Mouse (Mus musculus): ENCODE results near the gene Osbpl7. TPM values are rescaled to one million over a fixed set of nuclear protein-coding genes. Genes with fewer than 3 reads are reported as not detected.
A peak's percentile ranks its signal among the peaks of the same experiment; 100 is the strongest.

Gene Osbpl7
- polyA plus RNA-seq (2015; fragmentation: Nextera tagmentation; extraction: Ambion mirVana) = 8.9 and 9.9 TPM in 2 replicates

DNA sequence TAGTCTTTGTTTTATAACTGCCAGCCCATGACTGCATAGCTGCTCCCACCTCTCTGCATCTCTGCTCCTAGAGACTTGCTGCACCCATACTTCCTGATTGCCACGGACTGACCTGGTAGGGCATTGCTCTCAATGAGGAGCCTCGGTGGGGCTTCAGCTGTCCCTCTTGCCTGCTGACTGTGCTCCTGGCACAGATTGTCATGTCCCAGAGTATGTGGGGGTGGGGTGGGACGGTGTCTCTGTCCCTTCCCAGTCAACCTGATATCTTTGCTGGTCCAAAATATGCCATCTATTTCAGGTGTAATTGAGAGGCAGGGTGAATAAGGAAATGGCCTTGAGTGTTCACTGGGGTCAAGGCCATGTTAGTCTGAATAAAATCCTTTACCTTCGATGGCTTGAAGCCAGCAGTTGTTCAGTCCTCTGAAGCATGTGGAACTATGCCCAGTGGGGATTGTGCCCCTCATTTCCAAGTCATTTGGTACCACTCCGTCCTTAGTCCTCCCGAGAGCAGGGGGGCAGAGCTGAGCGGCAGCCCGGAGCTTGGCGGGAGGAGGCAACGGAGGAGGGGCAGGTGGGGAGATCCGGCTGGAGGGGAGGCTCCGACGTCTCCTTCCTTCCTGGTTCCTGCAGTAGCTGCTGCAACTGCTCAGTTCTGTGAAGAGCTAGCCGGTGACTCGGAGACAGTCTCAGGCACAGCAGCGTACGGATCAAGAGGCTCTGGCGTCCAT, at the start of gene Osbpl7:
Gene Osbpl7 (plus strand): TSS at position 413 of the 728 bp plus-strand sequence.
- H3K4me2 ChIP-seq = peak within 1 kb of the TSS; percentile 89
- peak within 1 kb of the TSS; percentile 33; the same call in 1 of the 2 replicates for H3K27ac ChIP-seq
- H3K4me1 ChIP-seq = peaks cover 24% of the 10 kb centered on the region
- WGBS = 6% methylated on average over 18 of the region's 18 CpGs
- H3K9ac ChIP-seq = peak within 1 kb of the TSS; percentile 75
- H3K27me3 ChIP-seq = no peaks in the 10 kb centered on the region
- H3K36me3 ChIP-seq = peaks cover 45% of the 10 kb centered on the region
- ATAC-seq (ENCODE audit: insufficient number of reproducible peaks, low FRiP score, low TSS enrichment, low read depth) = peak; percentile 74
- no peaks in the 10 kb centered on the region for H3K9me3 ChIP-seq
- H3K4me3 ChIP-seq = peak within 1 kb of the TSS; percentile 76

DNA sequence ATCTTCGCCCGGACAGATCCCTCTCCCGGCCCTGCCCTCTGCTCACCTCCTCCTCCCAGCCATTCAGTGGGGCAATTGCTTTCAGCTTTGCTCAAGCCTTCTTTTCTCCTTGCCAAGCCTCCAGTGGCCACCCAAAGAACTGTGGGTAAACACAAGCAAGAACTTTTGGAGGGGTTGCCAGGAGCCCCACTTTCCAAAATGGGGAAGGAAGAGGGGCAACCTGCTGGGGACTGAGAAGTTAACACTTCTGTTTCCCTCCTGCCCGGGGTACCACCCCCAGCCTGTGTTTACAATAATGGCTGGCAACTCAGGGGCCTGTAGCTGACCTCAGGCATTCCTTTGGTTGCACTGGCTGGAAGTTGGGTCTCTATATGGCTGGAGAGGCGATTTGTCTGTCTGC, 47.3 kb upstream of the Osbpl7 start:
- Histone ChIP-seq H3K27ac (no peak overlapping the region), H3K4me2 (no peak overlapping the region), H3K27me3 (peaks cover 44% of the 10 kb centered on the region), H3K36me3 (no peaks in the 10 kb centered on the region), H3K4me1 (no peaks in the 10 kb centered on the region), H3K9ac (no peak overlapping the region), H3K4me3 (no peak overlapping the region), H3K9me3 (no peaks in the 10 kb centered on the region)
- WGBS = 28% methylated on average over 5 of the region's 5 CpGs
- no peak for ATAC-seq (ENCODE audit: insufficient number of reproducible peaks, low FRiP score, low TSS enrichment, low read depth)

DNA sequence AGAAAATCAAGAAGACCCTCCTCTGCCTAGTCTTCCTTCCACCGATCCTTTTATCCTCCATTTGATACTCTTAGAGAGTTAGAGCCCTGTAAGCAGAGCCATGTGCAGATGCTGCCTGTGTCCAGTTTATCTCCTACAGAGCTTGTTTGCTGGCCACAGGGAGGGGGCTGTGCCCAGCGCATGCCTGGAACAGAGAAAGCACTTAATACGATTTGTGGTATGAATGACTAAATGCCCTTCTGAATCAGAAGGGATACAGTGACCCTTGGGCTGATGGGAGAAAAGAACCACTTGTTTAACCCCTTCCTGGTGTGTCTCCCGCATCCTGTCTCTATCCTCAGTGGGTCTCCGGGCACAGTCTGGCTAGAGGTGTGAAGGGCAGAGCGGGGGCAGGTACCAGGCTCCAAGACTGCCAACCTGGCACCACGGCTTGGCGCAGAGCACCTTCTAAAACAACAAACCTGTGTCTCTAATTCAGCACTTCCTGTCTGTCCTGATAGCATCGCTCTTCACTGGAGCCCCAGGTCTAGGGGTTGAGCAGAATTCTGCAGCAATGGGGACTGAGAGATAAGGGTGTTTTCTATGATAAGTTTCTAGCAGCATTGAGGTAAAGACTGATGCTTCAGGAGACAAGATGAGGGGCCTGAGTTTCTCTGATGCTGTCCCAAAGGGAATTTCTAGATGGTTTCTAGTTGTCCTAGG, 43.2 kb upstream of the Osbpl7 start:
- Histone ChIP-seq H3K36me3 (no peaks in the 10 kb centered on the region), H3K4me2 (no peak overlapping the region), H3K4me1 (no peaks in the 10 kb centered on the region), H3K9me3 (no peaks in the 10 kb centered on the region), H3K27me3 (peaks cover 51% of the 10 kb centered on the region), H3K9ac (no peak overlapping the region), H3K4me3 (no peak overlapping the region), H3K27ac (no peak overlapping the region)
- no peak for ATAC-seq (ENCODE audit: insufficient number of reproducible peaks, low FRiP score, low TSS enrichment, low read depth)
- 59% methylated on average over 9 of the region's 9 CpGs for WGBS

DNA sequence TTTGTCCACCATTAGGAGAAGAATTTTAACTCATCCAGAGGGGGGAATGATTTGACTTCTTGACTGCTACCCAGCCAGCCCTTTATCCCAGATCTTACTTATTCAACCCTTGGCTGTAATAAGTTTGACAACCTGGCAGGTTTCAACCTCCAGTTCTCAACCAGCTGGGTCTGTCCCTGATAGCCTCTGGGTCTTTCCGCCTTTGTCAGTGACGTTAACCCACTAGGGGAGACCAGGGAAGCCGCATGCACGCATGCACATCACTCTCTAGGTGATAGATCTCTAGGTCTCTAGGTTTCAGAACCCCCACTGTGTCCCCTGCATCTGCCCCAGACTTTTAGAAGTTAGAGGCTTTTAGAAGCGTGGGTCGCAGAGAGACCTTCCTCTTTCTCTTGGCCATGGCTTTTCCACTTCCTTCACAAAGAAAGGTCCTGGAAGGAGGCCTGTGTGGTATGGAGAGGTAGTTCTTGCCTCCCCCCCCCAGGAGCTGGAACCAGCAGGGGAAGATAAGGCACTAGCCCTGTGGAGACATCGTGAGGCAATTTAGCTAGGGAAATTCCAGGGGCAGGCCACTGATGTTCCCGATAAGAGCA, 41.1 kb upstream of the Osbpl7 start:
- H3K36me3 ChIP-seq = no peaks in the 10 kb centered on the region
- no peaks in the 10 kb centered on the region for H3K9me3 ChIP-seq
- no peak overlapping the region for H3K4me3 ChIP-seq
- H3K9ac ChIP-seq = no peak overlapping the region
- H3K27ac ChIP-seq = no peak overlapping the region
- ATAC-seq (ENCODE audit: insufficient number of reproducible peaks, low FRiP score, low TSS enrichment, low read depth) = no peak
- H3K4me1 ChIP-seq = 0 out of 2 replicates have a peak, but pooled peaks cover 5% of the 10 kb centered on the region
- no peak overlapping the region for H3K4me2 ChIP-seq
- 41% methylated on average over 8 of the region's 8 CpGs for WGBS
- H3K27me3 ChIP-seq = peaks cover 43% of the 10 kb centered on the region

DNA sequence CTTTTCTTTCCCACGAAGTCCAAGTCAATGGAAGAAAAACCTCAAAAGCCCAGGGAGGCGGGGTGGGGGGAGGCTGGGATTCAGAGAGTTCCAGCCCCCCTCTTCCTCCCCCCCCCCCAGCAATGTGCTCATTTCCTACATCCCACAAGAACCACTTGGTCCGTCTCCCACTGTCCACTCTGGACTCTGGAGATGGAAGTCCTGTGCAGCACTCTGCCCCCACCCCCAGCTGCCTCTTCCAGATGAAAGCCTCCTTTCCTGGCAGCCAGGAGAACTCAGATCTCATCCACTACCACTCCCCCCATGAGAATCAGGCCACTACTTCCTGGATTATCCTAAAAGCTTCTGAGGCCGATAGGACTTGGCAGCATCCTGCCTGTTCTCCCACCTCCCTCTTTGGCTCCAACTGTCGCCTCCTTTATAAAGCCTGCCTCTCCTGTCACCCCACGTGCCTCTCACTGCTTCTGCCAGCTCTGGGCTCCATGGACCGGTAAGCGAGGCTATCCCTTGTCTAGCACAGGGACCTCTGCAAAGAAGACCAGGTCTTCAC, 37.2 kb upstream of the Osbpl7 start, which contains the start of gene Sp6:
Gene Sp6 (plus strand): TSS at position 274 of the 550 bp plus-strand sequence.
- no peak within 1 kb of the TSS for H3K27ac ChIP-seq
- no peaks in the 10 kb centered on the region for H3K36me3 ChIP-seq
- ATAC-seq (ENCODE audit: insufficient number of reproducible peaks, low FRiP score, low TSS enrichment, low read depth) = no peak
- no peak within 1 kb of the TSS for H3K4me3 ChIP-seq
- no peak within 1 kb of the TSS for H3K9ac ChIP-seq
- H3K27me3 ChIP-seq = peaks cover 67% of the 10 kb centered on the region
- no peak within 1 kb of the TSS for H3K4me2 ChIP-seq
- WGBS = 28% methylated on average over 8 of the region's 8 CpGs
- H3K4me1 ChIP-seq = peaks cover 11% of the 10 kb centered on the region
- no peaks in the 10 kb centered on the region for H3K9me3 ChIP-seq

DNA sequence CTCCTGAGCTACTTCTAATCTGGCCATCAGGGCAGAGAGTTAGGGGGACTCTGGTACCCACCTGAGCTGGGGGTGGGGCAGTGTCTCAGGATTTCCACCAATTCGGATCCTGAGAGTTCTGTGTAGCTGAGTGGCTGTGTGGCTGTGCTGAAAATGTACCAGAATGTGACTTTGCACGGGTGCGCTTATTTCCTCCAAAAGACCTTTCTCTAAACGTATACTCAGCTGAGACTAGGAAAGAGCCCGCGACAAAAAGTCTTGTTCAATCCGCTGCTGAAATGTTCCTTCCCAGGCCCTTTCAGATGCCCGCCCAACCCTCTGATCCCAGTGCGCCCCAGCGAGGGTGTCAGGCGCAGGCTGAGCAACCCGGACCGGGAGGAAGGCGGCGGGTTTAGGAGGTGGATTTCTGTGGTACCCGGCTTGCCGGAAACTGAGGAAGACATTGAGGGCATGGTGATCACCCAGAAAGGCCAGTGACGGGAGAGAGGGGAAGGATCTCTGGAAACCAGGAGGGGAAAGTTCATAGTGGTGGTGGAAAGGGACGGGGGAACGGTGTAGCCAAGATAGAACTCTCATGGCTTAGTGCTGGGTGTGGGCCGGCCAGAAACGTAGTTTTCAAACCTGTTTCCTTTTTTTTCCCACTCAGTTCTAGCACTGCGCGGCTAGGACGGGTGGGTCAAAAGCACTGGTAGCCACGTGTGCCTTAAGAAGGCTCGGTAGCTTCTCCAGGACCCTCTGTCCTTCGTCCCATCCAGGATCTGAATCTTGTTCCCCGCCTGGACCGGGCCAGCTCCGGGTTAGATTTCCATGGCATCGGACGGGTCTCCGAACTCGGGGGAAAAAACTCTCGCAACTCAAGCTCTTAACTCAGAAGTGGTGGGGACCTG, 32.5 kb upstream of the Osbpl7 start:
- 2% methylated on average over 36 of the region's 36 CpGs for WGBS
- Histone ChIP-seq H3K4me1 (peaks cover 44% of the 10 kb centered on the region), H3K9ac (peak overlapping the region; percentile 24; the same call in 1 of the 2 replicates), H3K27me3 (peaks cover 84% of the 10 kb centered on the region), H3K9me3 (no peaks in the 10 kb centered on the region), H3K4me2 (peak overlapping the region; percentile 68), H3K36me3 (no peaks in the 10 kb centered on the region), H3K27ac (no peak overlapping the region), H3K4me3 (peak overlapping the region; percentile 40)
- ATAC-seq (ENCODE audit: insufficient number of reproducible peaks, low FRiP score, low TSS enrichment, low read depth) = no peak

DNA sequence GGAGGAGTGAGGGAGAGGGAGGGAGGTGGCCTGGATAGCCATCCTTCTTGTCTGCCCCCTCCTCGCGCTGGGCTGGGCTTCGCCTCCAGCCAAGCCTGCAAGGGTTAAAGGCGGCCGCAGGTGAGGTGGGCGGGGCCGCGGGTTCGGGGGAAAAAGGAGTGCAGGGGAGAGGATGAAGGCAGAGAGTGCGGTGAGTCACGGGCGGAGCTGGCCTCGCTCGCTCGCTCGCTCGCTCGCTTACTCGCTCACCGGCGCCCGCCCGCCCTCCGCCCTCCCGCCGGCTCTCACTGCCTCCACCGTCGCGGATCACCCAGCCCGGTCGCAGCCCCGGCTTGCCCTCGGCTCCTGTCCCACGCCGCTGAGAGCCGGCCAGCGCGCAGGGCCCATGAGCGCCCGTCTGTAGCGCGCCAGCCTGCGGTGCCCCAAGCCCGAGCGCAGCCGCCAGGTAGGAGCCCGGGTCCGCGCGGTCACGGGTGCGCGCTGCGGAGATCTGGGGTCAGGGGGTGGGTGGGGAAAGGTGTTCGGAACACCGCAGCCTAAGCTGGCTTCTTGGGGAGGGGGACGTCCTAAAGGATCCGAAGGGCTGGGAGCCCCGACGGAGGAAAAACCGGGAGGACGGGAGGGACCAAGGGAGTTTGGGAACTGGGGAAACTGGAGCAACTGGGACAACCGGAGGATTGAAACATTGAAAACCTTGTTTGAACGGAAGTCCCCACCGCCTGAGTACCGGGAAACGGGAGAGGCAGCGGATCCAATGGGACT, 31.7 kb upstream of the Osbpl7 start:
- H3K4me2 ChIP-seq = peak overlapping the region; percentile 68
- under 1% methylated on average over 59 of the region's 68 CpGs for WGBS
- H3K27me3 ChIP-seq = peaks cover 88% of the 10 kb centered on the region
- peak overlapping the region; percentile 24; the same call in 1 of the 2 replicates for H3K9ac ChIP-seq
- peak overlapping the region; percentile 40 for H3K4me3 ChIP-seq
- no peaks in the 10 kb centered on the region for H3K9me3 ChIP-seq
- H3K27ac ChIP-seq = peak overlapping the region; percentile 43; the same call in 1 of the 2 replicates
- ATAC-seq (ENCODE audit: insufficient number of reproducible peaks, low FRiP score, low TSS enrichment, low read depth) = no peak
- no peaks in the 10 kb centered on the region for H3K36me3 ChIP-seq
- peaks cover 39% of the 10 kb centered on the region for H3K4me1 ChIP-seq

DNA sequence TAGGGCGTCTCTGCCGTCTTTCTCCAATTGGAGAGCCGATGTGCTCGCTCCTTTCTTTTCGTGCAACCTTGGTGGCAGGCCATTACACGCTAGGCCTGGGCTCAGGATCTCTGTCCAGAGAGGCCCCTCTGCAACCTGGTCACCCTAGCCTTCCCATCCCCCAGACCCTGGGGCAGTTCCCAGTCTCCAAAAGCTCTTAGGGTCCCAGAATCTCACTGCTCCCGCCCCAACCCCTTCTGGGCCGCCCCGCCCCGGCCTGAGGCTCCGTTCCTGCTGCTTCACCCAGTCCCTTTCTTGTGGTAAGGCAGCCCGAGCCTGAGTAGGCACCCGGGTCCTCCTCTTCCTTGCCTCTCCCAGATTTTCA, 31.1 kb upstream of the Osbpl7 start:
- Histone ChIP-seq H3K4me2 (peak overlapping the region; percentile 68), H3K4me1 (peaks cover 39% of the 10 kb centered on the region), H3K4me3 (peak overlapping the region; percentile 40), H3K27ac (peak overlapping the region; percentile 50; the same call in 1 of the 2 replicates), H3K9ac (no peak overlapping the region), H3K36me3 (no peaks in the 10 kb centered on the region), H3K9me3 (no peaks in the 10 kb centered on the region), H3K27me3 (peaks cover 90% of the 10 kb centered on the region)
- ATAC-seq (ENCODE audit: insufficient number of reproducible peaks, low FRiP score, low TSS enrichment, low read depth) = no peak
- 11% methylated on average over 13 of the region's 13 CpGs for WGBS

DNA sequence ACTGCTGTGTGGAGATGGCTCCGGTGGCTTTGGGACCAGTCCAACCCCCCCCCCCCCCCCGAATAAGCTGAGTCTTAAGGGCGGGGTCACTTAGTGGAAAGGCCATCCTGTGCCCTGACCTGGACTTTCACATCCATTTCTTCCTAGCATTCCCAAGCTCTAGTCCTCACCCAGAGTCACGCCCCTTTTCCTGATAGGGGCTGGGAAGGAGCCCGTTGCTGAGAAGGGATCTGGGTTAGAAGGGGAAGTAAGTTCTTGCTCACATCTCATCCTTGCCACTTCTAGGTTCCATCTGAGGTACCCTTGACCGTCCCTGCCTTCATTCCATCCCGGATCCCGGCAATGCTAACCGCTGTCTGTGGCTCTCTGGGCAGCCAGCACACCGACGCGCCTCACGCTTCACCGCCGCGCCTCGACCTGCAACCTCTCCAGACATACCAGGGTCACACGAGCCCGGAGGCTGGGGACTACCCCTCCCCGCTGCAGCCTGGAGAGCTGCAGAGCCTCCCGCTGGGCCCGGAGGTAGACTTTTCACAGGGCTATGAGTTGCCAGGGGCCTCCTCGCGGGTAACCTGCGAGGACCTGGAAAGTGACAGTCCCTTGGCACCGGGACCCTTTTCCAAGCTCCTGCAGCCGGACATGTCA, 29.2 kb upstream of the Osbpl7 start:
- ATAC-seq (ENCODE audit: insufficient number of reproducible peaks, low FRiP score, low TSS enrichment, low read depth) = no peak
- Histone ChIP-seq H3K9me3 (no peaks in the 10 kb centered on the region), H3K27ac (no peak overlapping the region), H3K36me3 (no peaks in the 10 kb centered on the region), H3K4me3 (peak overlapping the region; percentile 53), H3K4me2 (peak overlapping the region; percentile 92), H3K4me1 (peaks cover 53% of the 10 kb centered on the region), H3K9ac (no peak overlapping the region), H3K27me3 (peaks cover 83% of the 10 kb centered on the region)
- WGBS = 2% methylated on average over 27 of the region's 27 CpGs

DNA sequence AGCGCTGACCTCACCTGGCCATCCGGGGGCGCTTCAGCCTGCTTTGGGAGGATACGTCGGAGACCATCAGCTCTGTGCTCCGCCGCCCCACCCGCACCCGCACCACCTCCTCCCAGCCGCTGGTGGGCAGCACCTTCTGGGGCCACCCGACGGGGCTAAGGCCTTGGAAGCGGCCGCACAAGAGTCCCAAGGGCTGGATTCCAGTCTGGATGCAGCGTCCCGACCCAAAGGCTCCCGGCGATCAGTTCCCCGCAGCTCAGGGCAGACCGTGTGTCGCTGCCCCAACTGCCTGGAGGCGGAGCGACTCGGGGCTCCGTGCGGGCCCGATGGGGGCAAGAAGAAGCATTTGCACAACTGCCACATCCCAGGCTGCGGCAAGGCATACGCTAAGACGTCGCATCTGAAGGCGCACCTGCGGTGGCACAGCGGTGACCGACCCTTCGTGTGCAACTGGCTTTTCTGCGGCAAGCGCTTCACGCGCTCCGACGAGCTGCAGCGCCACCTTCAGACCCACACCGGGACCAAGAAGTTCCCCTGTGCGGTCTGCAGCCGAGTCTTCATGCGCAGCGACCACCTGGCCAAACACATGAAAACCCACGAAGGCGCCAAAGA, 28.4 kb upstream of the Osbpl7 start:
- Histone ChIP-seq H3K4me2 (peak overlapping the region; percentile 92), H3K27me3 (peaks cover 76% of the 10 kb centered on the region), H3K9ac (peak overlapping the region; percentile 58), H3K36me3 (no peaks in the 10 kb centered on the region), H3K4me1 (peaks cover 54% of the 10 kb centered on the region), H3K4me3 (peak overlapping the region; percentile 53), H3K9me3 (no peaks in the 10 kb centered on the region), H3K27ac (no peak overlapping the region)
- WGBS = 2% methylated on average over 50 of the region's 50 CpGs
- ATAC-seq (ENCODE audit: insufficient number of reproducible peaks, low FRiP score, low TSS enrichment, low read depth) = 0 out of 2 replicates have a peak, but pooled peaks have one; percentile 49
